Mouse (Mus musculus): Measurements from ENCODE around the gene Zfp119a. TPM values are rescaled to one million over a fixed set of nuclear protein-coding genes. Genes with fewer than 3 reads are reported as not detected.
A peak's percentile ranks its signal among the peaks of the same experiment; 100 is the strongest.
"Not testable (repeated sequence)": the region's sequence is repeated elsewhere in the genome, so short reads cannot be mapped to it uniquely, and the experiment has no call there.

The Zfp119a gene
- 8.7 and 9.9 TPM in 2 replicates for total RNA-seq (2015)
- total RNA-seq (2017) = 7.4 and 8.1 TPM in 2 replicates

- peak; percentile 93 for ATAC-seq (ENCODE audit: poor library complexity, severe bottlenecking)
Observed at GRCm38 (mm10) chr17:55878636-55879369, at the start of gene Zfp119a. Zfp119a (minus strand) TSS chr17:55878930.

DNA sequence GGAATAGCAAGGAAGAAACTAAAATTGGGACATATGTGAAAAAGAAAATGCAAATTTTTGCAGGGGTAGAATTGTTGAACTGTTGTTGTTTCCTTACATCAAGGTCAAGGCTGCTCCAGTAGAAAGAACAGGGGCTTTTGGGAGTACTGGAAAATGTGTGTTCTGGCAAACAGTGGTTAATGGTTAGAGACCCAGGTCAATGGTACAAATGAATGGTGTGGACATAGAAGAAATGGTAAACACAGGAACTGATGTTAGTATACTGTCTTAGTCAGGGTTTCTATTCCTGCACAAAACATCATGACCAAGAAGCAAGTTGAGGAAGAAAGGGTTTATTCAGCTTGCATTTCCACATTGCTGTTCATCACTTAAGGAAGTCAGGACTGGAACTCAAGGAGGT, 27.9 kb upstream of the Zfp119a start:
- ATAC-seq (ENCODE audit: poor library complexity, severe bottlenecking) = no peak

- ATAC-seq (ENCODE audit: poor library complexity, severe bottlenecking) = no peak
Observed at GRCm38 (mm10) chr17:55904131-55904530, 25.4 kb upstream of the Zfp119a start.

DNA sequence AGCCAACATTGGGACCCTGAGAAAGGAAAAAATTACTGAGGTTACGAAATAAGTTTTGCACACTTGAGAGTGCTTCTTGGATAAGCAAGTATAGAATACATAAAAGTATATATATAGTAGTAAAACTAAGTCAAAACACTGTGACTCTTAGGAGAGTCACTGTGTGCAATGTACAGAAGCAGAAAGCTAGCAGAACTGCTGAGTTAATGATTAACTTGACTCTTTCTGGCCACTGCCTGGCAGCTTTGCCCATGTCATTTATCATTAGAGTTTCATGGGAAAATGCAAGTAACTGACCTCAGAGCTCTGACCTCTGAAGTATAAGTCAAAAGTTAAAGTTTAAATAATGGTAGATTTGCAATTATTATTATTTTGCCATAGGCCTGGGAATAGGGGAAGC, 25.0 kb upstream of the Zfp119a start:
- no peak for ATAC-seq (ENCODE audit: poor library complexity, severe bottlenecking)

- no peak for ATAC-seq (ENCODE audit: poor library complexity, severe bottlenecking)
Observed at GRCm38 (mm10) chr17:55903087-55903486, 24.4 kb upstream of the Zfp119a start.

DNA sequence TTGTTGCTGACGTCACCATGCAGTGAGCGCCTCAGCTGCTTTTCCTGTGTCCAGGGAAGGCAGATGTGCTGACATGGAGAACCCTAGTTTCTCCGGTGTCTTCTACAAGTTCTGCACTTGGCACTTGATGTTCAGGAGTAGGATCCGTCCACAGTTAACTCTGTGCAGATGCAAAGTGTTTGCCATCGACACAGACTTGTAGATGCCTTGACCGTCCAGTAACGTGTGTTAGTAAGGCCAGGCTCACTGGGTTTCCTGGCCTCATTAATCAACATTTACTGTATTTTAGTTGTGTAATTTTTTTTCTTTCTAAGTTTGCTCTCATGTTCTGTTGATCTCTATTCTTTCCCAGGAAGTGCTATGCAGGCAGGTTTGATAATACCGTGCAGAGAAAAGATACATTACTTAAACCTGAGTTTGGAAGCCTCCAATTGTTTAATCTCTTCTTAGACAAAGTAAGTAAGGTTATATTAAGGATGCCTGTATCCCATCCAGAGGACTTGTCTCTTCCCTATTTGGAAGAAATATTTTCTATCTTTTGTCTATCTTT, 13.8 kb upstream of the Zfp119a start:
- ATAC-seq (ENCODE audit: poor library complexity, severe bottlenecking) = not testable (repeated sequence)

DNA sequence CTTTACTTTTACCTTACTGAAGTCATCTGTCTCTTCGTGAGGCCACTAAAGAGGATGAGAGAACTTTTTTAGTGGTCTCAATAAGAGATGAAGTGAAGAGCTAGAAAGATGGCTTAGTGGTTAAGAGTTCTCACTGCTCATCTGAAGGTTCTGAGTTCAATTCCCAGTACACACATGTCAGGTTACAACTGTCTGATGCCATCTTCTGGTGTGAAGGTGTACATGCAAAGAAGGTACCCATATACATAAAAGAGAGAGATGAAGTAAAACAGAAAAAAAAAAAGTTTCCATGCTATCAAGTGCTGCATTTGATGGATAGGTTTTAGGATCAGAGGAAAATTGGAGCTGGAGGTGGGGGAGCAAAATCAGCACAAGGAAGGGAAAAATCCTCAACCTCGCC, 6.2 kb upstream of the Zfp119a start:
- ATAC-seq (ENCODE audit: poor library complexity, severe bottlenecking) = peak; percentile 54; the same call in 1 of the 2 replicates

DNA sequence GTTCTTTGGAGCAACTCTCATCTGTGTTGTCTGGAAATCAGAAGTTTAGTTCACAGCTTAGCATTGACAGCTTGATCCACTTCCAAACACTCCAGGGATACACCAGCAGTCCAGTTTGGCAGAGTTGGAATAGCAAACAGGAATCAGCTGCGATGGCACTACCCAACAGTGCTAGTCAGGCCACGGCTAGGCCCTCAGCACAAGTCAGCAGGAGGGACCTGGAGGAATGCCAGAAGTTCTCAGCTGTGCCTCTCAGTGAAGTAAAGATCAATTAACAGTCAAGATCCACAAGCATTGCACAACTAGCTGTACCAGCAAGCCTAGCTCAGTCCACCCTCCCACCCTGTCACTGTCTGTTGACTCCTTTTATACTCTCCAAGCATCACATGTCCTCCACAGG, 4.9 kb upstream of the Zfp119a start:
- no peak for ATAC-seq (ENCODE audit: poor library complexity, severe bottlenecking)

- not testable (repeated sequence) for ATAC-seq (ENCODE audit: poor library complexity, severe bottlenecking)
Observed at GRCm38 (mm10) chr17:55878282-55878635, 471 bp downstream of the Zfp119a start.

DNA sequence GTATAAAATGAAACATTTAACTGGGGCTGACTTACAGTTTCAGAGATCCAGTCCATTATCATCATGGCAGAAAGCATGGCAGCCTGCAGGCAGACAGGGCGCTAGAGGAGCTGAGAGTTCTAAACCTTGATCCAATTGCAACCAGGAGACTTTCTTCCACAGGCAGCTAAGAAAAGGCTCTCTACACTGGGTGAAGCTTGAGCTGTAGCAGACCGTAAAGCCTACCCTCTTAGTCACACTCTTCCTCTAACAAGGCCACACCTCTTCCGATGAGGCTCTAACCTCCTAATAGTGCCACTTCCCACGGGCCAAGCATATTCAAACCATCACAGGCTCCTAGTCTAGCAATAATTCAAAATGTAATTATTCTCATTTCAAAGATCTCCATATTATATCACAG, 1.5 kb downstream of the Zfp119a start:
- ATAC-seq (ENCODE audit: poor library complexity, severe bottlenecking) = no peak

DNA sequence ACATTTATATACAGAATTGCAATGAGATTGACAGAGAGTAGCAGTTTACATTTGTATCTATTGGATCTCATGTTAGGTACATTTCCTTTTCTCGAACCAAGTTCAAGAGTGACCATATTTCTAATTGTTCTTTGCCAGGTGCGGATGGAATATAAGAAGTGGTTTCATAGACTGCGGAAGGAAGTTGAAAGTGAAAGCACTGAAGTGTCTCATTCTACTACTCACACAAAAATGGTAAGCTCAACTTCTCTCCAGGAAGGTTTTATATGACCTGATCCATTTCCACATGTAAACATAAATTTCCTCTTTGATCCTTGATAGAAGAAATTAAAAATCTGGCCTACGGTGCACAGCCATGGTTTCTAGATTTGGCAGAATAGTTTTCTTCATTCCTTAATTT, 35.7 kb downstream of the Zfp119a start:
- ATAC-seq (ENCODE audit: poor library complexity, severe bottlenecking) = no peak

GRCm38 (mm10) chr17:55821566-55821965, 57.2 kb downstream of the Zfp119a start:
- ATAC-seq (ENCODE audit: poor library complexity, severe bottlenecking) = no peak

GRCm38 (mm10) chr17:55816853-55817252, 61.9 kb downstream of the Zfp119a start:
- ATAC-seq (ENCODE audit: poor library complexity, severe bottlenecking) = no peak

Other genes starting within 250 kb of the Zfp119a start
- 37.6 and 39.6 TPM in 2 replicates for gene Pot1b, start 166.3 kb downstream of the Zfp119a start, total RNA-seq (2015)
- 67.6 and 74.7 TPM in 2 replicates for gene Pot1b, start 166.3 kb downstream of the Zfp119a start, total RNA-seq (2017)
- 31.8 and 37.3 TPM in 2 replicates for gene Adgre4, start 128.9 kb downstream of the Zfp119a start, total RNA-seq (2015)
- 18.7 and 20.1 TPM in 2 replicates for gene Adgre4, start 128.9 kb downstream of the Zfp119a start, total RNA-seq (2017)
- gene Zfp959, start 13.2 kb upstream of the Zfp119a start, total RNA-seq (2015) = 20.7 and 21.0 TPM in 2 replicates
- 8.9 and 10.6 TPM in 2 replicates for gene Zfp959, start 13.2 kb upstream of the Zfp119a start, total RNA-seq (2017)
- 9.1 and 12.0 TPM in 2 replicates for gene Zfp119b, start 70.6 kb upstream of the Zfp119a start, total RNA-seq (2015)
- 4.6 and 7.0 TPM in 2 replicates for gene Zfp119b, start 70.6 kb upstream of the Zfp119a start, total RNA-seq (2017)
- 31.8 and 36.1 TPM in 2 replicates for gene Ebi3, start 73.7 kb upstream of the Zfp119a start, total RNA-seq (2015)
- gene Ebi3, start 73.7 kb upstream of the Zfp119a start, total RNA-seq (2017) = 16.6 and 34.0 TPM in 2 replicates
- gene Yju2, start 80.2 kb upstream of the Zfp119a start, total RNA-seq (2015) = 6.3 and 10.9 TPM in 2 replicates
- gene Yju2, start 80.2 kb upstream of the Zfp119a start, total RNA-seq (2017) = 14.7 and 17.1 TPM in 2 replicates
- not detected in 2 replicates for gene Shd, start 91.5 kb upstream of the Zfp119a start, total RNA-seq (2015)
- 0.88 TPM in 1 of 2 replicates, not detected in the other for gene Shd, start 91.5 kb upstream of the Zfp119a start, total RNA-seq (2017)
- gene Fsd1, start 107.6 kb upstream of the Zfp119a start, total RNA-seq (2015) = not detected in 2 replicates
- not detected in 2 replicates for gene Fsd1, start 107.6 kb upstream of the Zfp119a start, total RNA-seq (2017)
- gene Stap2, start 126.7 kb upstream of the Zfp119a start, total RNA-seq (2015) = 0.25 and 0.62 TPM in 2 replicates
- gene Stap2, start 126.7 kb upstream of the Zfp119a start, total RNA-seq (2017) = 0.22 and 0.24 TPM in 2 replicates
- 23.2 and 28.6 TPM in 2 replicates for gene Mpnd, start 126.8 kb upstream of the Zfp119a start, total RNA-seq (2015)
- gene Mpnd, start 126.8 kb upstream of the Zfp119a start, total RNA-seq (2017) = 95.5 and 112 TPM in 2 replicates
- 21.7 and 22.3 TPM in 2 replicates for gene Sh3gl1, start 157.7 kb upstream of the Zfp119a start, total RNA-seq (2015)
- gene Sh3gl1, start 157.7 kb upstream of the Zfp119a start, total RNA-seq (2017) = 28.4 and 35.0 TPM in 2 replicates
- 8.1 and 9.6 TPM in 2 replicates for gene Chaf1a, start 161.5 kb upstream of the Zfp119a start, total RNA-seq (2015)
- 18.3 and 22.2 TPM in 2 replicates for gene Chaf1a, start 161.5 kb upstream of the Zfp119a start, total RNA-seq (2017)
- gene Ubxn6, start 196.1 kb upstream of the Zfp119a start, total RNA-seq (2015) = 12.9 and 13.2 TPM in 2 replicates
- gene Ubxn6, start 196.1 kb upstream of the Zfp119a start, total RNA-seq (2017) = 17.0 and 30.7 TPM in 2 replicates
- gene Hdgfl2, start 200.7 kb upstream of the Zfp119a start, total RNA-seq (2015) = 14.9 and 17.9 TPM in 2 replicates
- 43.4 and 52.8 TPM in 2 replicates for gene Hdgfl2, start 200.7 kb upstream of the Zfp119a start, total RNA-seq (2017)
- 0.09 TPM in 2 replicates for gene Plin4, start 230.9 kb upstream of the Zfp119a start, total RNA-seq (2015)
- 0.18 TPM in 1 of 2 replicates, not detected in the other for gene Plin4, start 230.9 kb upstream of the Zfp119a start, total RNA-seq (2017)
- 0.18 TPM in 1 of 2 replicates, not detected in the other for gene Plin5, start 238.7 kb upstream of the Zfp119a start, total RNA-seq (2015)
- 0.45 TPM in 1 of 2 replicates, not detected in the other for gene Plin5, start 238.7 kb upstream of the Zfp119a start, total RNA-seq (2017)
- 17.6 and 20.1 TPM in 2 replicates for gene Lrg1, start 243.1 kb upstream of the Zfp119a start, total RNA-seq (2015)
- 23.9 and 33.9 TPM in 2 replicates for gene Lrg1, start 243.1 kb upstream of the Zfp119a start, total RNA-seq (2017)

Measured in megakaryocyte, adult 5-6 weeks (primary cell).